Mouse (Mus musculus) C2C12 (cell line): Measurements from ENCODE around the gene Noto. TPM values are rescaled to one million over a fixed set of nuclear protein-coding genes. Genes with fewer than 3 reads are reported as not detected.
A peak's percentile ranks its signal among the peaks of the same experiment; 100 is the strongest.

Source experiments
- H3K27me3 ChIP-seq: one replicate; pipeline ENCODE4 v1.6.1; 2011; ENCODE audit not compliant: control insufficient read depth, insufficient read depth, insufficient read length
- H3K36me3 ChIP-seq: one replicate; pipeline ENCODE4 v1.6.1; 2011; ENCODE audit not compliant: control insufficient read depth, insufficient read depth
- H3K4me3 ChIP-seq: one replicate; pipeline ENCODE4 v1.5.1; 2011; ENCODE audit warnings: mild to moderate bottlenecking, control low read depth; ENCODE audit not compliant: poor library complexity, insufficient read depth, severe bottlenecking
- H3K79me2 ChIP-seq: one replicate; pipeline ENCODE4 v1.6.1; 2011; ENCODE audit not compliant: control insufficient read depth, insufficient read depth
- H3K79me3 ChIP-seq: one replicate; pipeline ENCODE4 v1.6.1; 2011; ENCODE audit warnings: low read depth, control low read depth
- H3ac ChIP-seq: one replicate; pipeline ENCODE3; 2011; ENCODE audit warnings: low read depth; ENCODE audit not compliant: control insufficient read depth, insufficient read length
- CEBPB ChIP-seq: IDR thresholded peaks from one replicate; pipeline ENCODE4 v1.6.1; 2011; ENCODE audit warnings: low read depth, mild to moderate bottlenecking, control low read depth, moderate library complexity
- CTCF ChIP-seq: IDR thresholded peaks from one replicate; pipeline ENCODE4 v1.5.1; 2011; ENCODE audit not compliant: control insufficient read depth, insufficient read depth, insufficient read length
- FOSL1 ChIP-seq: IDR thresholded peaks from one replicate; pipeline ENCODE4 v1.8.0; 2011; ENCODE audit warnings: mild to moderate bottlenecking, low read length; ENCODE audit not compliant: poor library complexity, insufficient read depth, severe bottlenecking
- MAX ChIP-seq: IDR thresholded peaks from one replicate; pipeline ENCODE4 v1.6.1; 2011; ENCODE audit warnings: mild to moderate bottlenecking, control low read depth
- MYOD1 ChIP-seq: IDR thresholded peaks from one replicate; pipeline ENCODE4 v1.6.1; 2011; ENCODE audit warnings: low read depth; ENCODE audit not compliant: control insufficient read depth, insufficient read length
- MYOG ChIP-seq: IDR thresholded peaks from one replicate; pipeline ENCODE4 v1.6.1; 2011; ENCODE audit not compliant: control insufficient read depth, insufficient read length; ENCODE audit errors: extremely low read depth
- USF1 ChIP-seq: IDR thresholded peaks from one replicate; pipeline ENCODE4 v1.6.1; 2011; ENCODE audit warnings: low read depth, mild to moderate bottlenecking, control low read depth, moderate library complexity
- polyA plus RNA-seq: library from polyadenylated mRNA; unstranded; fragments of >200 nt; fragmentation: generic; extraction: Trizol; gene quantifications from one replicate; pipeline ENCODE4 v1.2.1, GENCODE M21; 2012; ENCODE audit warnings: missing spikeins

The Noto gene
- polyA plus RNA-seq, 1 experiment = not detected

DNA sequence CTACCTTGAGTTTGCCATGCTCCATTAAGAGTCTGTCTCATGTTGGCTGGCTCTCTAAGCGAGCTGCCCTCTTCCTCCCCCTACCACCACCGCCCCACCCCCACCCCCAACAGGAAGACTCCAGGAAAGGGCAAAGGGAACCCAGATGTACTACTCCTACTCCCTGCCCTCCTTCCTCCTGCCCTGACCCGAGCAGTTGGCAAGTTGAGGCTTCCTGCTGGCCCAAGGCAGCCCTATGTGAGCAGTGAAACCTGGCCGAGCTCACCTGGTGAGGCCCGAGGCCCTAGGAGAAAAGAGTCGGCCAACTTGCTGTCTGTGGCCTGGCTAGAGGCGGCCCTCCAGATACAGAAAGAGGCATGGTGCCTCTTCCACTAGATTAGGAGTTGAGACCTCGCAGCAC is 45.1 kb upstream of the Noto start:
- H3K79me2 ChIP-seq = peaks cover 7% of the 10 kb centered on the region
- no peak overlapping the region for H3ac ChIP-seq
- TF ChIP-seq CTCF (no peak), MAX (no peak), MYOG (no peak), USF1 (no peak), CEBPB (no peak), FOSL1 (no peak), MYOD1 (no peak)
- no peak overlapping the region for H3K4me3 ChIP-seq
- no peaks in the 10 kb centered on the region for H3K36me3 ChIP-seq
- H3K27me3 ChIP-seq = no peaks in the 10 kb centered on the region
- H3K79me3 ChIP-seq = peaks cover 2% of the 10 kb centered on the region

DNA sequence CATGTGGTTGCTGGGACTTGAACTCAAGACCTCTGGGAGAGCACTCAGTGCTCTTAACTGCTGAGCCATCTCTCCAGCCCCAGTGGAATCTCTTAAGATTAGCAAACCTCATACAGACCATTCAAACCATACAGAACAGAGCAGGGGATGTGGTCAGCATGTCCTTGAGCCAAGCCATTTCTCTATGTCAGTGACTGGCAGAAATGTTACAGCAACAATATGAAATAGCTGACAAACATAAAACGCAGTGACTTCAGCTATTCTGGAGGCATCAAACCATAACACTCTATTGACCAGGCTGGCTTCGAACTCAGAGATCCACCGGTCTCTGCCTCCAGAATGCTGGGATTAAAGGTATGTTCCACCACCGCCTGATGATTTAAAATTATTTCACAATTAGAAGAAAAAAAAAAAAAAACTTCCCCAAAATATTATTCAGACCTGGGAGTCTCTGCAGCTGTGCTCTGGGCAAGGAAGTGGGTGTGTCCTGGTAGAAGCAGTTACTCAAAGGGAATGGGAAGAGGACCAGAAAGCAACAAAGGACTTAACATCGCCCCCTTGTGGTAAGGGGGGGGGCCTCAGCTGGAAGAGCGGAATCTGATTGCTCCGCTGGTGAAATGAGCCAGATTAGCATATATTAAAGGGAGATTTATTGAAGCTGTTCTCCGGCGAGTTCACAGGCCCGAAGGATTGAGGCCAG is 43.3 kb upstream of the Noto start:
- no peaks in the 10 kb centered on the region for H3K79me3 ChIP-seq
- TF ChIP-seq MYOD1 (no peak), CTCF (peak; percentile 53), CEBPB (no peak), FOSL1 (no peak)
- no peaks in the 10 kb centered on the region for H3K36me3 ChIP-seq
- no peaks in the 10 kb centered on the region for H3K27me3 ChIP-seq
- H3ac ChIP-seq = no peak overlapping the region
- H3K4me3 ChIP-seq = no peak overlapping the region
- no peaks in the 10 kb centered on the region for H3K79me2 ChIP-seq

DNA sequence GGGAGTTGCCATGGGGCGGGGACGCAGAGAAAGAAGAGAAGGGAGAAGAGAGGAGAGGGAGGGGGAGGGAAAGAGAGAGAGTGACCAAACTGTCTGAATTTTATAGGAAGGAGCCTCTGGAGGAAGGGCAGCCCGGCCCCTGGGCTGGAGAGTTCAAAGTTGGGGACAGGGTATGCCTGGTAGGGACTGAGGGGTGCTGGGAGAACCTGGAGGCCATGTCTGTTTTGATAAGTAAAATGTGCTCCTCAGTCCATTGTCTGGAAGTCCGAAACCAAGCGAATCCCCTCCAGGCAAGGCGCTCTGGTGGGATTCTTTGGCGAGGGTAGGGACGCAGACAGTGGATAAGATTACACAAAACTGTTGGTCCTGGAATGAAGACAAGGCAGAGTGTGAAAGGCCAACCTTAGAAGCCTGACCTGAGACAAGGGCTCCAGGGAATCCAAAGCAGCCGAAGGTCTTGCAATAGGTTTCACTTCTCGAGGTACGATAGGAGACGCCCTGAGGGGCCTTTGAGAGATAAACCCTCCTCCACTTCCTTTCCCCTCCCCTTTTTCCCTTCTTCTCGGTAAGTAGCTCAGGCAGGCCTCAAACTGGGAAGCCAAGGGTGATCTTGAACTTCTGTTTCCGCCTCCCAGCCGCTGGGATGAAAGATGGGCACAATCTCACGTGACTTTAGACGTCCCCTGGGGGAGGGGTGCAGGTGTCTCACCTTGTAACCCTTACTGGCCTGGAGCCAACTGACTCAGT is 42.6 kb upstream of the Noto start:
- TF ChIP-seq USF1 (no peak), MAX (no peak), MYOD1 (no peak), CTCF (no peak), FOSL1 (no peak), CEBPB (no peak), MYOG (no peak)
- Histone ChIP-seq H3K79me3 (no peaks in the 10 kb centered on the region), H3K27me3 (no peaks in the 10 kb centered on the region), H3K4me3 (no peak overlapping the region), H3ac (no peak overlapping the region), H3K79me2 (no peaks in the 10 kb centered on the region), H3K36me3 (no peaks in the 10 kb centered on the region)

DNA sequence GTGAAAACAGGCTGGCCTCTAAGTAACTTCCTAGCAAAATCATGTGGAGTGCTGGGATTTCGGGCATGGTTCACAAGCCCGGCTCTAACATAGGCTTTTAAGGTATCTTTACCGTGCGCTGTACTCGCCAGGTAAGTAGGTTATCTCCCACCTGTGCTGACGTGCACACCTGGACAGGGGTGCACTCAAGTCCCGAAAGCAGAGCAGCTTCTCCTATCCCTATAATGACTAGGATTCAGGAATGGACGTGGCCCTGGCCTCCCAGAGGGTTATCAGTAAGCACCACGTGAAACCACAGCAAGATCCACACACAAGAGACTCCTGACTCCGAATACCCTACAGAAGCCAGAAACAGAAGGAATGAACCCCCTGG is 42.1 kb upstream of the Noto start:
- Histone ChIP-seq H3K27me3 (no peaks in the 10 kb centered on the region), H3K4me3 (no peak overlapping the region), H3K36me3 (no peaks in the 10 kb centered on the region), H3ac (no peak overlapping the region), H3K79me2 (no peaks in the 10 kb centered on the region), H3K79me3 (no peaks in the 10 kb centered on the region)
- TF ChIP-seq MYOD1 = no peak
- no peak for TF ChIP-seq MAX
- no peak for TF ChIP-seq CTCF
- no peak for TF ChIP-seq CEBPB
- no peak for TF ChIP-seq FOSL1
- TF ChIP-seq MYOG = no peak
- no peak for TF ChIP-seq USF1

DNA sequence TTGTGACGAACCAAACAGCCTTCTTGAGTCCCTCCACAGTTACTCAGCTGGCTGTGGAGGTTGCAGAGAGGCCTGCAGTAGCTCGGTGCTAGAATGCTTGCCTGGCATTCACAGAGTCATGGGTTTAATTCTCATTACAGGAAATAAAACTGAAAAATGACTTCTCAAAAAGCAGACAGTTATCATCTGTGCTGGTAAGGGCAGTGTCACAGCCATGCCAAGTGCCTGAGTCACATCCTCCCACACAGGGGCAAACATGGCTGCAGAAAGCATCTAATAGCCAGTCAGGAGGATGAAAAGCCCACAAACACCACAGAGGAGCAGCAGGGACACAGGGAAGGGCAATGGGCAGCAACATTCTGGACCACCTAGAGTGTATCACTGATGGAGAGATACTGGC is 40.9 kb upstream of the Noto start:
- no peaks in the 10 kb centered on the region for H3K79me2 ChIP-seq
- no peak overlapping the region for H3ac ChIP-seq
- TF ChIP-seq MYOD1 = peak; percentile 45
- no peak for TF ChIP-seq USF1
- TF ChIP-seq CTCF = no peak
- no peak for TF ChIP-seq MYOG
- peak; percentile 54 for TF ChIP-seq MAX
- no peak for TF ChIP-seq CEBPB
- peak; percentile 44 for TF ChIP-seq FOSL1
- no peak overlapping the region for H3K4me3 ChIP-seq
- H3K36me3 ChIP-seq = no peaks in the 10 kb centered on the region
- no peaks in the 10 kb centered on the region for H3K27me3 ChIP-seq
- no peaks in the 10 kb centered on the region for H3K79me3 ChIP-seq

DNA sequence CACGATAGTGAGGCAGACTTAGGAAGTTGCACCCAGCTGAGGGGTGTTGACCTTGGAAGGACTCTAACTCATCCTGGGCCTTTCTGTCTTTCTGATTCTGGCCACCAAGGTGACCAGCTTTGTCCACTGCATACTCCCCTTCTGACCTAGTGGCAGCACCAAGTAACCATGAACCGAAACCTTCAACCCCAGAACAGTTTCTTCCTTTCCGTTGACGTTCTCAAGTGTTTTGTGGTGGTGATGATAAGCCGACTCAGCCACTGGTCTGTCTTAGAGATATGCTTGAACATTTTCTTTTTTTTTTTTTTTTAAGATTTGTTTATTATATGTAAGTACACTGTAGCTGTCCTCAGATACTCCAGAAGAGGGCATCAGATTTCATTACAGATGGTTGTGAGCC is 35.1 kb upstream of the Noto start:
- TF ChIP-seq CTCF (no peak), MYOG (no peak), FOSL1 (no peak), USF1 (no peak), MYOD1 (no peak), CEBPB (no peak), MAX (no peak)
- H3K79me3 ChIP-seq = no peaks in the 10 kb centered on the region
- H3K79me2 ChIP-seq = no peaks in the 10 kb centered on the region
- no peak overlapping the region for H3ac ChIP-seq
- no peak overlapping the region for H3K4me3 ChIP-seq
- H3K36me3 ChIP-seq = no peaks in the 10 kb centered on the region
- peaks cover 3% of the 10 kb centered on the region for H3K27me3 ChIP-seq
